Mouse (Mus musculus) cerebellum, adult 18-20 months (tissue): ENCODE measurements around the gene Ddx28.
"Not testable (repeated sequence)": the region's sequence is repeated elsewhere in the genome, so short reads cannot be mapped to it uniquely, and the experiment has no call there.

ENCODE experiments used
- DNase-seq, 2 experiments: peaks; one replicate each; pipeline ENCODE4 v3.0.0; 2021

Ddx28 gene

GRCm38 (mm10) chr8:106010748-106011642 lies 687 bp downstream of the Ddx28 start:
- peak; percentile 89 to 97 for DNase-seq

GRCm38 (mm10) chr8:106007891-106008290 lies 3.8 kb downstream of the Ddx28 start:
- not testable (repeated sequence) for DNase-seq

GRCm38 (mm10) chr8:106007135-106007534 lies 4.5 kb downstream of the Ddx28 start:
- DNase-seq: no peak

GRCm38 (mm10) chr8:106006413-106006812 lies 5.3 kb downstream of the Ddx28 start:
- DNase-seq: no peak

- no peak for DNase-seq
Observed at GRCm38 (mm10) chr8:106005875-106006274, 5.8 kb downstream of the Ddx28 start, which contains the start of gene Dpep2nb. Gene Dpep2nb, minus strand, starts transcription at chr8:106005975.

- no peak for DNase-seq
Observed at GRCm38 (mm10) chr8:106004538-106005207, 7.0 kb downstream of the Ddx28 start.

- peak; percentile 72 to 85 for DNase-seq
Observed at GRCm38 (mm10) chr8:106001908-106002307, 9.8 kb downstream of the Ddx28 start.

- DNase-seq: no peak
Observed at GRCm38 (mm10) chr8:105998971-105999370, 12.7 kb downstream of the Ddx28 start.

- DNase-seq: no peak
Observed at GRCm38 (mm10) chr8:105996359-105996758, 15.3 kb downstream of the Ddx28 start.

GRCm38 (mm10) chr8:105993226-105993625 lies 18.5 kb downstream of the Ddx28 start:
- no peak for DNase-seq

GRCm38 (mm10) chr8:105992499-105992898 lies 19.2 kb downstream of the Ddx28 start:
- no peak for DNase-seq

- DNase-seq: no peak
Observed at GRCm38 (mm10) chr8:105991546-105991945, 20.1 kb downstream of the Ddx28 start.

GRCm38 (mm10) chr8:105990856-105991387 lies 20.8 kb downstream of the Ddx28 start, which contains the start of gene Dus2:
Gene Dus2, plus strand, starts transcription at chr8:105991337.
- peak; percentile 86 to 92 for DNase-seq

- DNase-seq: no peak
Observed at GRCm38 (mm10) chr8:105988546-105988945, 23.1 kb downstream of the Ddx28 start.

- not testable (repeated sequence) for DNase-seq
Observed at GRCm38 (mm10) chr8:105983406-105983805, 28.3 kb downstream of the Ddx28 start.

GRCm38 (mm10) chr8:105981146-105981545 lies 30.5 kb downstream of the Ddx28 start:
- no peak for DNase-seq

GRCm38 (mm10) chr8:105979325-105979724 lies 32.4 kb downstream of the Ddx28 start, which contains the start of gene Dpep3:
Gene Dpep3, minus strand, starts transcription at chr8:105979429.
- DNase-seq: no peak

GRCm38 (mm10) chr8:105975363-105975762 lies 36.3 kb downstream of the Ddx28 start:
- DNase-seq: no peak

- DNase-seq: no peak
Observed at GRCm38 (mm10) chr8:105971019-105971720, 40.5 kb downstream of the Ddx28 start.

- no peak for DNase-seq
Observed at GRCm38 (mm10) chr8:105969367-105969766, 42.3 kb downstream of the Ddx28 start.

- no peak for DNase-seq
Observed at GRCm38 (mm10) chr8:105966692-105967311, 44.9 kb downstream of the Ddx28 start.

GRCm38 (mm10) chr8:105965905-105966341 lies 45.8 kb downstream of the Ddx28 start, which contains the start of gene Slc12a4:
Gene Slc12a4, minus strand, starts transcription at chr8:105966097.
- no peak for DNase-seq
